Mouse (Mus musculus): Measurements from ENCODE around the gene Prkce. TPM values are rescaled to one million over a fixed set of nuclear protein-coding genes. Genes with fewer than 3 reads are reported as not detected.
A peak's percentile ranks its signal among the peaks of the same experiment; 100 is the strongest.

The Prkce gene
- polyA plus RNA-seq, 1 experiment from 2014 or later, result 2.0 TPM

DNA sequence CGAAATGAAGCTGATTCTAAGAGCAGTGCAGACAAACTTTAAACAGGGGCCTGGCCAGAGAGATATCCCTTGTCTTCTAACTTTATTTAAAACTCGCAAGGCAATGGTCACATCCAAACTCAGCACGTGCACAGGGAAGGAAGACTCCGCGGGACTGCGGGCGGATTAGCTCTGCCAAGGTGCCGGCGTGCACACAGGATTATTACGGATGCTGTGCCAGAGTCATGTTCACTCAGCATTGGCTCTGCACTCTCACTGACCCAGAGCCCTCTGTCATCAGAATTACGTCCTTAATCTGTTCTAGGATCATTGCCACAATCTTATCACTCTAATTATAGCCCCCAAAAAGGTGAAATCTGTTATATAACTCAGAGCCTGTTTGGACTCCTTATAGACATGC, 353.7 kb downstream of the Prkce start:
- TF ChIP-seq EP300 (IDR thresholded peaks at IDR 0.05; ENCODE audit: low read depth) (no peak), CTCF (IDR thresholded peaks at IDR 0.05; ENCODE audit: low read depth) (no peak)
- no peak overlapping the region for H3K9ac ChIP-seq (replicated peaks)
- WGBS (ENCODE audit: insufficient replicate concordance), result 86% methylated on average over 11 of the region's 11 CpGs
- H3K4me1 ChIP-seq (ENCODE audit: insufficient read depth), result peaks cover 11% of the 10 kb centered on the region; the same call in 1 of the 2 replicates
- no peaks in the 10 kb centered on the region for H3K36me3 ChIP-seq (replicated peaks; ENCODE audit: insufficient read depth, low read length)
- DNase-seq (no peak), ATAC-seq (no peak)
- H3K4me3 ChIP-seq (ENCODE audit: low read depth, low read length), result no peak overlapping the region
- no peaks in the 10 kb centered on the region for H3K27me3 ChIP-seq (ENCODE audit: insufficient read depth, low read length)
- no peaks in the 10 kb centered on the region for H3K9me3 ChIP-seq (ENCODE audit: low read length)
- no peak overlapping the region for H3K4me2 ChIP-seq (ENCODE audit: low read depth, low read length)
- no peak overlapping the region for H3K27ac ChIP-seq (ENCODE audit: low read depth)

DNA sequence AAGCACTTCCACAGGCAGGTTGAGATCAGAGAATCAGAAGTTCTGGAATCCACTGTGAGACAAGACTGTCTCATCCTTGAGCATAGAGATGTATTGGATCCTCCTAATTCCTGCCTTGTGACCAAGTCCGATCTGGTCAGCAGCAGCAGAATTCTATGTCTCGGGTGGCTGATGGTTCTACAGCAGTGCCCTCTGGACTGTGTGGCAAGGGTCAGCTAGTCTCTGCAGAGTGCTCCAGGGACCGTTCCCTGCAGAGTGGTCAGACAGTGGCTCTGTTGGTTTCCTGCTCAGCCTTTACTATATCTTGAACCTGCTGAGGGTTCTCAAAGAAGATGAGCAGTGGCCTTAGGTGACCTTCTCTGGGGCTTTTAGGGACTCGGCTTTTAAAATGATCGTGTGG, 355.1 kb downstream of the Prkce start:
- TF ChIP-seq EP300 (IDR thresholded peaks at IDR 0.05; ENCODE audit: low read depth) (no peak), CTCF (IDR thresholded peaks at IDR 0.05; ENCODE audit: low read depth) (no peak)
- Histone ChIP-seq H3K9ac (replicated peaks) (no peak overlapping the region), H3K27ac (ENCODE audit: low read depth) (peak overlapping the region; percentile 83), H3K36me3 (replicated peaks; ENCODE audit: insufficient read depth, low read length) (no peaks in the 10 kb centered on the region), H3K4me1 (ENCODE audit: insufficient read depth) (peaks cover 15% of the 10 kb centered on the region; the same call in 1 of the 2 replicates), H3K9me3 (ENCODE audit: low read length) (no peaks in the 10 kb centered on the region), H3K4me2 (ENCODE audit: low read depth, low read length) (no peak overlapping the region), H3K27me3 (ENCODE audit: insufficient read depth, low read length) (no peaks in the 10 kb centered on the region), H3K4me3 (ENCODE audit: low read depth, low read length) (no peak overlapping the region)
- 69% methylated on average over 5 of the region's 5 CpGs for WGBS (ENCODE audit: insufficient replicate concordance)
- ATAC-seq (peak; percentile 63), DNase-seq (no peak)

DNA sequence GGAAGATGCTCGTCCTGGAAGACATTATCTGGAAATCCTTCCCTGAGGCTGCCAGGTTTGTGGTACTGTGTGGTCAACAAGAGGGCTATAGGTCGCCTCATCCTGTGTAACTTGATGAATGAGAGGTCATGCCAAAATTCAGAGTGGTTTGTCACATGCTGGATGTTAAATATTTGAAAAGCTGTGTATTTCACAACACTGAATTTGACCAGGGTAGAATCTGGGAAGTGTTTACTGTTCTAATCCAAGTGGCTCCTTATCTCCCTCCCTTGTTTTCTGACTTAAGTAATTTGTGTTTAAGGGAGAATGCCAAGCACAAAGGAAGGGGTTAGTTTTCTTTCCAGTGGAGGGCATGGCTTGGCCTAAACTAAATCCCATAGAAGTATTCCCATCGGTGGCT, 355.8 kb downstream of the Prkce start:
- peak; percentile 64; the same call in 1 of the 2 replicates for TF ChIP-seq EP300 (IDR thresholded peaks at IDR 0.05; ENCODE audit: low read depth)
- TF ChIP-seq CTCF (IDR thresholded peaks at IDR 0.05; ENCODE audit: low read depth), result no peak
- Histone ChIP-seq H3K9ac (replicated peaks) (no peak overlapping the region), H3K9me3 (ENCODE audit: low read length) (no peaks in the 10 kb centered on the region), H3K27me3 (ENCODE audit: insufficient read depth, low read length) (no peaks in the 10 kb centered on the region), H3K4me1 (ENCODE audit: insufficient read depth) (peaks cover 15% of the 10 kb centered on the region; the same call in 1 of the 2 replicates), H3K4me3 (ENCODE audit: low read depth, low read length) (no peak overlapping the region), H3K4me2 (ENCODE audit: low read depth, low read length) (no peak overlapping the region), H3K36me3 (replicated peaks; ENCODE audit: insufficient read depth, low read length) (no peaks in the 10 kb centered on the region), H3K27ac (ENCODE audit: low read depth) (peak overlapping the region; percentile 83)
- peak; percentile 84 for ATAC-seq
- DNase-seq, result no peak
- 52% methylated on average over 3 of the region's 3 CpGs for WGBS (ENCODE audit: insufficient replicate concordance)

DNA sequence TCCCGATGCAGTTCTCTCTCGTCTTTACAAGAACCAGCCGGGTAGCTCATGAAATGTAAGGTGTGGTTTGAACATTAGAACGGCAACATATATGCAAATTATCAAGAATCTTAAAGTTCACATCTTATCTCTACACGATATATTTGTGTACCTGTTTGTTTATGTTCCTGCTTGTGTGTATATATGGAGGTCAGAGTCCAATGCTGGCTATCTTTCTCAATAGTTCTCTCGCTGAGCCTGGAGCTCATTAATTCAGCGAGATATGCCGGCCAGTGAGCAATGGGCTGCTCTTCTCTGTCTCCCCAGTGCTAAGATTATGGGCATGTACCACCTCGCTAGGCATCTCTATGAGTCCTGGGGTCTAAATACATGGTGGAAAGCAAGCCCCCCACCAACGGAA, 356.3 kb downstream of the Prkce start:
- Histone ChIP-seq H3K9me3 (ENCODE audit: low read length) (no peaks in the 10 kb centered on the region), H3K4me1 (ENCODE audit: insufficient read depth) (peaks cover 17% of the 10 kb centered on the region; the same call in 1 of the 2 replicates), H3K4me3 (ENCODE audit: low read depth, low read length) (no peak overlapping the region), H3K27me3 (ENCODE audit: insufficient read depth, low read length) (no peaks in the 10 kb centered on the region), H3K36me3 (replicated peaks; ENCODE audit: insufficient read depth, low read length) (no peaks in the 10 kb centered on the region), H3K4me2 (ENCODE audit: low read depth, low read length) (no peak overlapping the region), H3K9ac (replicated peaks) (no peak overlapping the region), H3K27ac (ENCODE audit: low read depth) (peak overlapping the region; percentile 83)
- TF ChIP-seq CTCF (IDR thresholded peaks at IDR 0.05; ENCODE audit: low read depth) (no peak), EP300 (IDR thresholded peaks at IDR 0.05; ENCODE audit: low read depth) (no peak)
- ATAC-seq (peak; percentile 76), DNase-seq (no peak)
- WGBS (ENCODE audit: insufficient replicate concordance), result 71% methylated on average over 10 of the region's 10 CpGs

DNA sequence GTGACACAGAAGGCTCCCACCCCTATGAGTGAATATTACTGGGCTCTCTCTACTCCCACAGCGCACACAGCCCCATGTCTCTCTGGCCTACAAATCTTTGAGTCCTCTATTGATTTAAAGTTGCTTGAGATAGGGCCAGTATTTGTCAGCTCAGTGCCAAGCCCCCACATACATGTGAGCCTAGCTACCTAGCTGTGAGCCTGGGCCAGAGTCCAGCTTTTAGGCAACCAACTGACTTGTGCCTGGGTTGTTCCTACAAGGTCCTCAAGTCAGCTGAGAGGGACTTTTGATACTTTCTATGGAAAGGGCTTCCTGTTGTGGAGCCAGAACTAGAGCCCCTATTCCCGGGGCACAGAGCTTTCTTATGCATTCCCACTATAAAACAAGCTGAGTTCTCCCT, 357.5 kb downstream of the Prkce start:
- peaks cover 25% of the 10 kb centered on the region; the same call in 1 of the 2 replicates for H3K4me1 ChIP-seq (ENCODE audit: insufficient read depth)
- WGBS (ENCODE audit: insufficient replicate concordance), result 81% methylated on average over 2 of the region's 2 CpGs
- no peak for DNase-seq
- no peaks in the 10 kb centered on the region for H3K36me3 ChIP-seq (replicated peaks; ENCODE audit: insufficient read depth, low read length)
- H3K9ac ChIP-seq (replicated peaks), result no peak overlapping the region
- H3K4me2 ChIP-seq (ENCODE audit: low read depth, low read length), result no peak overlapping the region
- peak; percentile 23; the same call in 1 of the 2 replicates for ATAC-seq
- H3K9me3 ChIP-seq (ENCODE audit: low read length), result no peaks in the 10 kb centered on the region
- no peak overlapping the region for H3K4me3 ChIP-seq (ENCODE audit: low read depth, low read length)
- H3K27me3 ChIP-seq (ENCODE audit: insufficient read depth, low read length), result no peaks in the 10 kb centered on the region
- peak overlapping the region; percentile 83 for H3K27ac ChIP-seq (ENCODE audit: low read depth)
- TF ChIP-seq CTCF (IDR thresholded peaks at IDR 0.05; ENCODE audit: low read depth), result no peak
- TF ChIP-seq EP300 (IDR thresholded peaks at IDR 0.05; ENCODE audit: low read depth), result peak; percentile 18; the same call in 1 of the 2 replicates

DNA sequence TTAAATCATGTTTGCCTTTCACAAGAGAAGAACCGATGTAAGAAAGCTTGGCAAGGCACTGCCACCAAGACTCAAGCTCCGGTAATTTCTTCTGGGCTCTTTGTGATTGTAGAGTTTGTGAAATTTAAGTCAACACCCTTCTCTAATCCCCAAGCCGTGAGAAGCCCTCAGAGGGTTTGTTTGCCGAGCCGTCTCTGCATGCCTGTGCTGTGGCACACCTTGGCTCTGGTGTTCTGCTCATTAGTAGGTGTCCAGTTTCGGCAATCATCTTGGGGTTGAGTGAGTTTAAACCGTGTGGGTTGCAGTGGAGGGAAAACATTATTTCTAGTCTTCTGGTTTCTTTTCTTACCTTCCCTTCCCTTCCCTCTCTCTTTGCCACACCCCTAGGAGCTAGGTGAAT, 358.4 kb downstream of the Prkce start:
- no peak for DNase-seq
- no peaks in the 10 kb centered on the region for H3K9me3 ChIP-seq (ENCODE audit: low read length)
- no peak for TF ChIP-seq CTCF (IDR thresholded peaks at IDR 0.05; ENCODE audit: low read depth)
- TF ChIP-seq EP300 (IDR thresholded peaks at IDR 0.05; ENCODE audit: low read depth), result no peak
- H3K27me3 ChIP-seq (ENCODE audit: insufficient read depth, low read length), result no peaks in the 10 kb centered on the region
- no peak for ATAC-seq
- H3K4me2 ChIP-seq (ENCODE audit: low read depth, low read length), result no peak overlapping the region
- no peak overlapping the region for H3K9ac ChIP-seq (replicated peaks)
- 77% methylated on average over 7 of the region's 7 CpGs for whole genome bisulfite sequencing (ENCODE audit: insufficient replicate concordance)
- H3K4me1 ChIP-seq (ENCODE audit: insufficient read depth), result peaks cover 34% of the 10 kb centered on the region
- no peak overlapping the region for H3K4me3 ChIP-seq (ENCODE audit: low read depth, low read length)
- H3K36me3 ChIP-seq (replicated peaks; ENCODE audit: insufficient read depth, low read length), result no peaks in the 10 kb centered on the region
- H3K27ac ChIP-seq (ENCODE audit: low read depth), result no peak overlapping the region
